In the genomic region with DNA sequence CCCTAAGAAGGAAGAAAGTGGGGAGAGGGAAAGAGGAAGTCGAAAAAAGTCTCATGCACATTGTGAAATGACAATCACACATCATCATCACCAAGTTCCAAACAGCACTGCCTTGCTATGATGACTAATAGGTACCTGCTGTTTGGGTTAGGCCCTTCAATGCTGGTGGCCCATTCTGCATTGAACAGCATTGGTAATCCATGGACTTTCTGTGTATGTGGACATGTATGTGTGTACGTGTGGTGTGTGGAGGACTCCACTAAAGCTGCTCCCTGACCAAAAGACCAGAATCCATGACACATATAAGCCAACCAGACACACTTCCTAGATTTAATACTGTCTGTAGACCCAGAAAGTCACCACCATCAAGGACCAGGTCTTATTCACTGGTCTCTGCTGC, we compare ENCODE assay signal across 18 mouse cellular contexts.
"Had no signal": no experiment of that assay in that cellular context is flagged by ENCODE, and none has a peak within 500 bp of the region (broad histone marks: within the 10 kb centered on the region; RNA-seq: fewer than 3 reads in every experiment).

No protein-coding gene starts in this region.

- H3K4me1 ChIP-seq: liver, embryonic 15.5 days had no signal

- H3K4me2 ChIP-seq: limb, embryonic 13.5 days; liver, embryonic 11.5 days; liver, embryonic 15.5 days; lung, embryonic 14.5 days; neural tube, embryonic 13.5 days had no signal

- H3K27ac ChIP-seq: kidney, postnatal 0 days; limb, embryonic 13.5 days; liver, embryonic 15.5 days; neural tube, embryonic 13.5 days had no signal

- H3K9me3 ChIP-seq: limb, embryonic 13.5 days; liver, embryonic 15.5 days; neural tube, embryonic 13.5 days had no signal

- H3K9ac ChIP-seq: limb, embryonic 13.5 days; liver, embryonic 15.5 days; lung, embryonic 14.5 days; neural tube, embryonic 13.5 days had no signal

- H3K4me3 ChIP-seq: limb, embryonic 13.5 days; liver, embryonic 15.5 days; neural tube, embryonic 13.5 days had no signal

- DNase-seq: kidney, adult 11 months; kidney, adult 9 months; kidney, postnatal 36 days; layer of hippocampus, adult 9-11 months; layer of hippocampus, postnatal 36 days; lung, embryonic 14.5 days; lung, postnatal 10 days; lung, postnatal 4 days; midbrain, embryonic 14.5 days; right cerebral cortex, postnatal 4 days; spleen, adult 18-20 months; thymus, adult 18-20 months; thymus, postnatal 14 days had no signal

- H3K36me3 ChIP-seq: limb, embryonic 13.5 days; liver, embryonic 15.5 days; neural tube, embryonic 13.5 days had no signal
